Mouse (Mus musculus): ENCODE measurements around the gene Aanat.

GRCm38 (mm10) chr11:116644225-116645112 lies 58.2 kb downstream of the Aanat start:
- no peak for TF ChIP-seq PAX5 (IDR thresholded peaks at IDR 0.05; ENCODE audit: low read length)
- TF ChIP-seq RAD21 (IDR thresholded peaks at IDR 0.05; ENCODE audit: low read depth, low read length), result no peak
- TF ChIP-seq TCF12 (IDR thresholded peaks at IDR 0.05; ENCODE audit: low read depth, low read length), result no peak
- TF ChIP-seq CTCF (conservative IDR thresholded peaks at IDR 0.05 in 1 of 2, IDR thresholded peaks at IDR 0.05 in 1 of 2; ENCODE audit: low read depth in 2 of 2, low read length in 2 of 2), result no peak
